Mouse (Mus musculus): ENCODE results near the gene Mecr. TPM values are rescaled to one million over a fixed set of nuclear protein-coding genes. Genes with fewer than 3 reads are reported as not detected.

The Mecr gene
- 10 to 100 TPM; 20.9 to 29.2 TPM for total RNA-seq (2023)

DNA sequence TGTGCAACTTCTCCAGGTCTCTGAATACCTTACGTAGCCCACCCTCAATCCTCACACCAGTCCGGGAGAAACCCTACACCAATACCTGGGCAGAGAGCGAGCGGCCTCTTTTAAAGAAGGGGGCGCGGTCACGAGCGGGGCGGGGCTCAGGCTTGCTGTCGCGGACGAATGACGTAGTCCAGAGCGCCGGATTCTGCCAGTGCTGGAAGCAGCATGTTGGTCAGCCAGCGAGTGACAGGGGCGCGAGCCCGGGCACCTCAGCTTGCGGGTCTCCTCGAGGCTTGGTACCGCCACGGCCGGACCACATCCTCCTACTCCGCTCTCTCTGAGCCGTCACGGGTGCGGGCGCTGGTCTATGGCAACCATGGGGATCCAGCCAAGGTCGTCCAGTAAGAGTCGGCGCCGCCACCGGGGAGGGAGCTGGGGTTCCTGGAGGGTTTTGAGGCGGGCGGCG lies at the start of gene Mecr:
TSS of gene Mecr (plus strand) at position 181 of the 454 bp plus-strand sequence.

DNA sequence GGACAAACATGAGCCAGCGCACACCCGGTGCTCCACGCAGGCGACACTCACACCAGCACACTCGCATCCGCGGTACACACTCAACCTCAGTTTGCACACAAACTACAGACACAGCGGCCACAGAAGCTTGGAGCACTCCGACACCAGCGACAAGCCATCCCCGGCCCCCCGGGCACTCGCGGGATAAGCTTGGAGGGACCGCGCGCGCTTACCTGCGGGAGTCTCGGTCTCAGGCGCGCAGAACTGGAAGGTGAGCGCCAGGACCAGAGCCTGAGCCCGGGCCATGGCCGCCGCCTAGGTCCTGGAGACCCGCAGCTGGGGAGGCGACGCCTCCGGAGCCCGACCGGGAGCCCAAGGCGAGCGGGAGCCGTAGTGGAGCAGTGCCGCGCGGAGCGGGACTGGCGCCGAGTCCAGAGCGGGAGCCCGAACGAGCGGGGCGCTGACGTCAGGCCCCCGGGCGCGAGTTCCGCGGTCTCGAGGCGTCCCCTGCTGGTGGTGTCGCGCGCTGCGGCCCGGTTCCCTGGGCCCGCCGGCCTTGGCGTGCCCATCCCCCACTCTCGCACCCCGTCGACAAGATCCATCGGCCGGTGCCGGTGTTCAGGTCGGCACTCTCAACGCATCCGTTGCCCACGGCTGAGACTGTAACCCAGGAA lies 5.3 kb upstream of the Mecr start, which contains the start of gene Ptpru:
TSS of gene Ptpru (minus strand) at position 417 of the 653 bp plus-strand sequence.

DNA sequence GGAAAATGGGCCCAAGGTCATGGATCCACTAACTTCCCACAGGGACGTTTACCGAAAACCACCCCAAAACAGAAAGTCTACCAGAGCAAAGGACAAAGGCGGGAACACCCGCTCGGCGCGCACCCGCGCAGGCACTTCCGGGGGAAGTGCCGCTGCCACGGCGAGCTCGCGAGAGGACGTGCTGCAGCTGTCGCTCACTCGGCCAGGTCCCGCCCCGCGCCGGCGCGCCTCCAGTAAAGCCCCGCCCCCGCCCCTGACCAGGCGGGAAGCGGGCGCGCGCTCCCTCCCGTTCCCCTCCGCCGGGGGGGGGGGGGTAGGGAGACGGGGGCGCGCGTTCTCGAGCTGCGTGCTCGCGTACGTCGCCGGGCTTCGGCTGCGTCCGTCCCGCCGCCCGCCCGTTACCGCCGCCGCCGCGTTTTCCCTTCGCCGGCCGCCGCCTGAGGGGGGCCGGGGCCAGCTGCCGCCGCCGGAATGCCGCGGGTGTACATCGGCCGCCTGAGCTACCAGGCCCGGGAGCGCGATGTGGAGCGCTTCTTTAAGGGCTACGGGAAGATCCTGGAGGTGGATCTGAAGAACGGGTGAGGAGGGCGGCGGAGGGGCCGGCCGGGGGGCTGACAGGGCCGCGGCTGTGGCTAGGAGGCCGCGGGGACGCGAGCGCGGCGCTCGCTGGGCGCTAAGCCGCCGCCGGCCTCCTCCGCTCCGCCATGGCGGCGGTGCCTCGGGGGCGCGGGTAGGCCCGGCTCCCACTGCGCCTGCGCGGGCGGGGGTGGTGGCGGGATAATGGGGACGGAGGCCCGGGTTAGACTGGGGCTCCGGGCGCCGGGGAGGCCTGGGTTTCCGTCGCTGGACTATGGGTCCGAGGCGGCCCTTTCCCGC lies 30.3 kb downstream of the Mecr start, which contains the start of gene Srsf4:
TSS of gene Srsf4 (plus strand) at position 325 of the 876 bp plus-strand sequence.

Other genes starting within 250 kb of the Mecr start
- gene Ptpru, start 5.2 kb upstream of the Mecr start, total RNA-seq (2023): not detected
- 10 to 100 TPM; 82.9 to 88.2 TPM for gene Srsf4, start 30.1 kb downstream of the Mecr start, total RNA-seq (2023)
- gene Tmem200b, start 78.3 kb downstream of the Mecr start, total RNA-seq (2023): not detected
- gene Gm10300, start 231.2 kb downstream of the Mecr start, total RNA-seq (2023): not detected
- gene Epb41, start 231.9 kb downstream of the Mecr start, total RNA-seq (2023): 10 to 100 TPM; 72.0 to 76.9 TPM